Mouse (Mus musculus): ENCODE results near the gene Lonp2. TPM values are rescaled to one million over a fixed set of nuclear protein-coding genes. Genes with fewer than 3 reads are reported as not detected.

Lonp2 gene
- polyA plus RNA-seq, 1 experiment from 2014 or later, result 76.8 TPM

GRCm38 (mm10) chr8:86638981-86639380, 15.1 kb downstream of the Lonp2 start:
- no peak for ATAC-seq (ENCODE audit: low FRiP score)
- Histone ChIP-seq H3K9me3 (ENCODE audit: control insufficient read depth, low read length) (no peaks in the 10 kb centered on the region), H3K36me3 (ENCODE audit: control insufficient read depth, insufficient read depth, low read length) (peaks cover 4% of the 10 kb centered on the region; the same call in 1 of the 2 replicates), H3K4me3 (ENCODE audit: low read depth, low read length) (no peak overlapping the region), H3K27me3 (ENCODE audit: control insufficient read depth, insufficient read depth, low read length) (no peaks in the 10 kb centered on the region), H3K4me2 (no peak overlapping the region), H3K9ac (ENCODE audit: low read length) (no peak overlapping the region), H3K27ac (ENCODE audit: low read depth, low read length) (no peak overlapping the region), H3K4me1 (ENCODE audit: control insufficient read depth, insufficient read depth, low read length) (no peaks in the 10 kb centered on the region)
- whole genome bisulfite sequencing, result 89% methylated on average over 4 of the region's 4 CpGs
- DNase-seq (ENCODE audit: low spot score, missing footprints), result no peak

DNA sequence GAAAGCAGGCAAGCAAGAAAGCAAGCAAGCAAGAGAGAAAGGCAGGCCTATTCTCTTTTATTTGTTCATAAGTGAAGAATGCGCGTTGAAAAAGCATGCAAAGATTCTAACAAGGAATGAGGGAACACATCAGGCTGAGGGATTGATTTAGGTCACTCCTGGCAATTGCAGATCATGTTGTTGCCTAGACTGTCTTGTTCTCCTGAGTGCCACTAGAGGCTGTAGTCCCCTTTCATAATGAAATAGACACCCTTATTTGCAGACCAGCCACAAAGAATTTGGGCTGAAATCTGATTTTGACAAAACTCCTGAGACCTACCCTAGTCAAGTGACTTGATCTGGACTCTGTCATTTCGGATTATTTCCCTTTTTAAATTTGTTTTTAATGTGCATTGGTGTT, 18.8 kb downstream of the Lonp2 start:
- H3K27ac ChIP-seq (ENCODE audit: low read depth, low read length), result no peak overlapping the region
- DNase-seq (ENCODE audit: low spot score, missing footprints) (peak; percentile 75), ATAC-seq (ENCODE audit: low FRiP score) (no peak)
- H3K36me3 ChIP-seq (ENCODE audit: control insufficient read depth, insufficient read depth, low read length), result no peaks in the 10 kb centered on the region
- H3K27me3 ChIP-seq (ENCODE audit: control insufficient read depth, insufficient read depth, low read length), result no peaks in the 10 kb centered on the region
- H3K9me3 ChIP-seq (ENCODE audit: control insufficient read depth, low read length), result no peaks in the 10 kb centered on the region
- H3K4me3 ChIP-seq (ENCODE audit: low read depth, low read length), result no peak overlapping the region
- H3K4me2 ChIP-seq, result no peak overlapping the region
- no peak overlapping the region for H3K9ac ChIP-seq (ENCODE audit: low read length)
- no peaks in the 10 kb centered on the region for H3K4me1 ChIP-seq (ENCODE audit: control insufficient read depth, insufficient read depth, low read length)
- 87% methylated on average over 3 of the region's 3 CpGs for WGBS

DNA sequence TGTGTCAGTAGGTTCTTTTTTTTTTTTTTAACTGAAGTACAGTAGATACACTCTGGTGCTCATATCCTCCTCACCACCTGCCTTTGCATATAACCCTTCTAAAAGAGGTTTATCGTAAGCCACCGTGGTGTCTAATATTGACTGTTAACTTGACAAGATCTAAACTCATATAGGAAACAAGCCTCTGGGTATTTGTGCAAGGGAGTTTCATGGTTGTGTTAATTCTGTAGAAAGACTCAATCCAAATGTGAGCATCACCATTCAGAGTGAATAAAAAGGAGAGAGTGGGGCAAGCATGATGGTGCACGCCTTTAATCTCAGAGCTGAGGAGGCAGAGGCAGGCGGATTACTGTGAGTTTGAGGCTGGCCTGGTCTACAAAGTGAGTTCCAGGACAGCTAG, 20.8 kb downstream of the Lonp2 start:
- no peaks in the 10 kb centered on the region for H3K36me3 ChIP-seq (ENCODE audit: control insufficient read depth, insufficient read depth, low read length)
- H3K27ac ChIP-seq (ENCODE audit: low read depth, low read length), result no peak overlapping the region
- ATAC-seq (ENCODE audit: low FRiP score), result no peak
- no peaks in the 10 kb centered on the region for H3K27me3 ChIP-seq (ENCODE audit: control insufficient read depth, insufficient read depth, low read length)
- 93% methylated on average over 4 of the region's 4 CpGs for WGBS
- no peak overlapping the region for H3K4me2 ChIP-seq
- no peaks in the 10 kb centered on the region for H3K4me1 ChIP-seq (ENCODE audit: control insufficient read depth, insufficient read depth, low read length)
- H3K9ac ChIP-seq (ENCODE audit: low read length), result no peak overlapping the region
- H3K4me3 ChIP-seq (ENCODE audit: low read depth, low read length), result no peak overlapping the region
- peak; percentile 53 for DNase-seq (ENCODE audit: low spot score, missing footprints)
- no peaks in the 10 kb centered on the region for H3K9me3 ChIP-seq (ENCODE audit: control insufficient read depth, low read length)

DNA sequence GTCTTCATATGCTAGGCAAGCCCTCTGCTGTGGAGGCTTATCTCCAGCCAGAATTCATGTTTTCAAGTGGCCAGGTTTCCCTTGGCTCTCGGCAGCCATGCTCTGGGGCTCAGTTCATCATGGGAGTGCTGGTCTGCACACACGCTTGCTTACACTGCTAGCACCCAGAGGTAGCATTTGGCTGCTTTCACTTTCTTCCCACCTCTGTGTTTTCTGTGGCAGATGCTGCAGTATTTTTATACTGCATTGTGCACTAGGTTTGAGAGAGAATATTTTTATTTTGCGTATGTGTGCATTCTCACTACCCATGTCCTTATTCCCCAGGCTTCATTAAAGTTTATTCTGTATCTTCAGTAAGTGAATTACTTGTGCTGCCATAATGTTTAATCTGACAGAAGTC, 23.9 kb downstream of the Lonp2 start:
- ATAC-seq (ENCODE audit: low FRiP score) (no peak), DNase-seq (ENCODE audit: low spot score, missing footprints) (no peak)
- H3K9me3 ChIP-seq (ENCODE audit: control insufficient read depth, low read length), result no peaks in the 10 kb centered on the region
- H3K4me2 ChIP-seq, result no peak overlapping the region
- H3K27me3 ChIP-seq (ENCODE audit: control insufficient read depth, insufficient read depth, low read length), result no peaks in the 10 kb centered on the region
- 90% methylated on average over 3 of the region's 3 CpGs for WGBS
- no peaks in the 10 kb centered on the region for H3K4me1 ChIP-seq (ENCODE audit: control insufficient read depth, insufficient read depth, low read length)
- no peak overlapping the region for H3K27ac ChIP-seq (ENCODE audit: low read depth, low read length)
- H3K36me3 ChIP-seq (ENCODE audit: control insufficient read depth, insufficient read depth, low read length), result 0 out of 2 replicates have a peak, but pooled peaks cover under 1% of the 10 kb centered on the region
- H3K9ac ChIP-seq (ENCODE audit: low read length), result no peak overlapping the region
- H3K4me3 ChIP-seq (ENCODE audit: low read depth, low read length), result no peak overlapping the region

GRCm38 (mm10) chr8:86651416-86651815, 27.6 kb downstream of the Lonp2 start:
- Histone ChIP-seq H3K27ac (ENCODE audit: low read depth, low read length) (no peak overlapping the region), H3K36me3 (ENCODE audit: control insufficient read depth, insufficient read depth, low read length) (0 out of 2 replicates have a peak, but pooled peaks cover 2% of the 10 kb centered on the region), H3K9ac (ENCODE audit: low read length) (no peak overlapping the region), H3K4me1 (ENCODE audit: control insufficient read depth, insufficient read depth, low read length) (no peaks in the 10 kb centered on the region), H3K4me2 (no peak overlapping the region), H3K9me3 (ENCODE audit: control insufficient read depth, low read length) (no peaks in the 10 kb centered on the region), H3K27me3 (ENCODE audit: control insufficient read depth, insufficient read depth, low read length) (no peaks in the 10 kb centered on the region), H3K4me3 (ENCODE audit: low read depth, low read length) (no peak overlapping the region)
- DNase-seq (ENCODE audit: low spot score, missing footprints) (no peak), ATAC-seq (ENCODE audit: low FRiP score) (no peak)
- 89% methylated on average over 5 of the region's 5 CpGs for WGBS

- WGBS, result 83% methylated on average over 2 of the region's 2 CpGs
- ATAC-seq (ENCODE audit: low FRiP score), result no peak
- Histone ChIP-seq H3K9me3 (ENCODE audit: control insufficient read depth, low read length) (no peaks in the 10 kb centered on the region), H3K4me2 (no peak overlapping the region), H3K4me3 (ENCODE audit: low read depth, low read length) (no peak overlapping the region), H3K27me3 (ENCODE audit: control insufficient read depth, insufficient read depth, low read length) (no peaks in the 10 kb centered on the region), H3K36me3 (ENCODE audit: control insufficient read depth, insufficient read depth, low read length) (0 out of 2 replicates have a peak, but pooled peaks cover 2% of the 10 kb centered on the region), H3K27ac (ENCODE audit: low read depth, low read length) (no peak overlapping the region), H3K4me1 (ENCODE audit: control insufficient read depth, insufficient read depth, low read length) (no peaks in the 10 kb centered on the region), H3K9ac (ENCODE audit: low read length) (no peak overlapping the region)
- peak; percentile 12 for DNase-seq (ENCODE audit: low spot score, missing footprints)
Observed at GRCm38 (mm10) chr8:86652546-86652945, 28.7 kb downstream of the Lonp2 start.

GRCm38 (mm10) chr8:86654578-86654977, 30.7 kb downstream of the Lonp2 start:
- Histone ChIP-seq H3K27ac (ENCODE audit: low read depth, low read length) (no peak overlapping the region), H3K36me3 (ENCODE audit: control insufficient read depth, insufficient read depth, low read length) (peaks cover 5% of the 10 kb centered on the region; the same call in 1 of the 2 replicates), H3K4me1 (ENCODE audit: control insufficient read depth, insufficient read depth, low read length) (no peaks in the 10 kb centered on the region), H3K9ac (ENCODE audit: low read length) (no peak overlapping the region), H3K27me3 (ENCODE audit: control insufficient read depth, insufficient read depth, low read length) (no peaks in the 10 kb centered on the region), H3K4me2 (no peak overlapping the region), H3K9me3 (ENCODE audit: control insufficient read depth, low read length) (no peaks in the 10 kb centered on the region), H3K4me3 (ENCODE audit: low read depth, low read length) (no peak overlapping the region)
- DNase-seq (ENCODE audit: low spot score, missing footprints) (peak; percentile 26), ATAC-seq (ENCODE audit: low FRiP score) (no peak)
- 80% methylated on average over 1 of the region's 1 CpGs for WGBS

DNA sequence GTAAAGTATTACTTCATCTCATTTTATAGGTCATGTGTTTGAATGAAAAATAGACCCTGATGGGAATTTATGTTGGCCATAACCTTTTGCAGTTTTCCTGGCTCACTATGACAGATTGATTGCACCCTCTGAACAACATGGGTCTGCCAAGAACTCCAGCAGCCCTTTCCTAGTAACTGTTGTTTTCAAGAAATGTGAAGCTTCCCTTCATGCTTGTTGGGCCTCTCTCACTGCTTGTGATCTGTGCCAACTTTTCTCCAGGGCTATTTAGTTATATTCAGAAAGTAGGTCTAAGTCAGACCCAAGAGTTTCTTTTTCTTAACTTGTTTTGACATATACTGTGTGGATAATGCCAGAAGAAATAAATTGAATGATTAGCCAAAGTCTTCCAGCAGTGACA, 44.9 kb downstream of the Lonp2 start:
- DNase-seq (ENCODE audit: low spot score, missing footprints) (no peak), ATAC-seq (ENCODE audit: low FRiP score) (no peak)
- Histone ChIP-seq H3K4me3 (ENCODE audit: low read depth, low read length) (no peak overlapping the region), H3K9me3 (ENCODE audit: control insufficient read depth, low read length) (no peaks in the 10 kb centered on the region), H3K27me3 (ENCODE audit: control insufficient read depth, insufficient read depth, low read length) (no peaks in the 10 kb centered on the region), H3K27ac (ENCODE audit: low read depth, low read length) (no peak overlapping the region), H3K4me1 (ENCODE audit: control insufficient read depth, insufficient read depth, low read length) (no peaks in the 10 kb centered on the region), H3K9ac (ENCODE audit: low read length) (no peak overlapping the region), H3K36me3 (ENCODE audit: control insufficient read depth, insufficient read depth, low read length) (no peaks in the 10 kb centered on the region; the same call in 1 of the 2 replicates), H3K4me2 (no peak overlapping the region)

GRCm38 (mm10) chr8:86669259-86669658, 45.4 kb downstream of the Lonp2 start:
- Histone ChIP-seq H3K27me3 (ENCODE audit: control insufficient read depth, insufficient read depth, low read length) (no peaks in the 10 kb centered on the region), H3K27ac (ENCODE audit: low read depth, low read length) (no peak overlapping the region), H3K36me3 (ENCODE audit: control insufficient read depth, insufficient read depth, low read length) (peaks cover under 1% of the 10 kb centered on the region), H3K9me3 (ENCODE audit: control insufficient read depth, low read length) (no peaks in the 10 kb centered on the region), H3K4me2 (no peak overlapping the region), H3K9ac (ENCODE audit: low read length) (no peak overlapping the region), H3K4me3 (ENCODE audit: low read depth, low read length) (no peak overlapping the region), H3K4me1 (ENCODE audit: control insufficient read depth, insufficient read depth, low read length) (no peaks in the 10 kb centered on the region)
- ATAC-seq (ENCODE audit: low FRiP score) (no peak), DNase-seq (ENCODE audit: low spot score, missing footprints) (peak; percentile 74)
- WGBS, result 75% methylated on average over 4 of the region's 4 CpGs

GRCm38 (mm10) chr8:86686629-86687028, 62.8 kb downstream of the Lonp2 start:
- ATAC-seq (ENCODE audit: low FRiP score) (no peak), DNase-seq (ENCODE audit: low spot score, missing footprints) (no peak)
- Histone ChIP-seq H3K4me1 (ENCODE audit: control insufficient read depth, insufficient read depth, low read length) (no peaks in the 10 kb centered on the region), H3K4me2 (no peak overlapping the region), H3K27ac (ENCODE audit: low read depth, low read length) (no peak overlapping the region), H3K36me3 (ENCODE audit: control insufficient read depth, insufficient read depth, low read length) (no peaks in the 10 kb centered on the region), H3K4me3 (ENCODE audit: low read depth, low read length) (no peak overlapping the region), H3K9ac (ENCODE audit: low read length) (no peak overlapping the region), H3K27me3 (ENCODE audit: control insufficient read depth, insufficient read depth, low read length) (no peaks in the 10 kb centered on the region), H3K9me3 (ENCODE audit: control insufficient read depth, low read length) (no peaks in the 10 kb centered on the region)
- WGBS, result 81% methylated on average over 3 of the region's 3 CpGs
